Mouse (Mus musculus) spleen, adult 18-20 months (tissue): ENCODE measurements around the gene Usp53.

Experiments
- DNase-seq, 2 experiments: peaks; one replicate each; pipeline ENCODE4 v3.0.0; 2022; ENCODE audit warnings: mixed read lengths in 2 of 2

Usp53 gene

DNA sequence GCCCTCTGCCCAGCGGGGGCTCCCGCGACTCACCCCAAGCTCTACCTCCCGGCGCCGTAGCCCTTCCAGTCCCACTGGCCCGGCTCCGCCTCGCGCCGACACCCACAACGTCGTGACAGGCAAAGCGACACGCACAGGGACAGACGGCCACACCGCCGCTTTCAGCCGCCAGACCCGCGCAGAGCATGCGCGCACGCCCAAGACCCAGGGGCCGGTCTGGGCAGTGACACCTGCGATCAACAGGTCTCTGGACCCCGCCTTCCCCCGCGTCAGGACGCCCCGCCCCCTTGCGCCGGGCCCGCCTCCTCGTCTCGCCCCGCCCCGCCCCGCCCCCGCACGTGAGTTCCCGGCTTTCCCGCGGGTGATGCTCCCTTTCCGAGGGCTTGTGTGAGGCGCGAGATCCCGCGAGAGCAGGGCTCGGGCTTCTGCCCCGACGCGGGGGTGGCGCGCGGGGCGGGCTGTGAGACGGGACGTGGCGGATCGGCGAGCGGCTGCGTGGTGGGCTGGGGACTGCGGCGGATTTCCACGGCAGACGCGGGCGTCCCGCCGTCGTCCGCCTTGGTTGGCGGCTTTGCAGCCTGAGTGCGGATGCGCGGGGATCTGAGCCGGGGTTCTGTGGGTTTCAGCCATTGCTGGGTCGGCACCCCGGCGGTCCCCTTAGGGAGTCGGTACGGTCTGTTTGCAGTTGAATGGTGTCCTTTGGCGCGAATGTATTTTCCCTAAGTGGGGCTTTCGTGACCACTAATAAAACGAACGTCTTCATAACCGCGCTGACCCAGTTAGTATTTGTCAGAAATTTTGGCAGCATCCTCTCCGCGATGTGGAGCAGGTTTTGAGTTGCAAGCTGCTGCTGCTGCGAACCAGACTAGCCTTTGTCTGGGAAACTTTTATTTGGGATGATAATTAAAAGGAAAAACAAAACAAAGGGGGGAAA lies at the start of gene Usp53:
TSS of gene Usp53 (minus strand) at position 262 of the 934 bp plus-strand sequence.
- DNase-seq: peak; percentile 84

DNA sequence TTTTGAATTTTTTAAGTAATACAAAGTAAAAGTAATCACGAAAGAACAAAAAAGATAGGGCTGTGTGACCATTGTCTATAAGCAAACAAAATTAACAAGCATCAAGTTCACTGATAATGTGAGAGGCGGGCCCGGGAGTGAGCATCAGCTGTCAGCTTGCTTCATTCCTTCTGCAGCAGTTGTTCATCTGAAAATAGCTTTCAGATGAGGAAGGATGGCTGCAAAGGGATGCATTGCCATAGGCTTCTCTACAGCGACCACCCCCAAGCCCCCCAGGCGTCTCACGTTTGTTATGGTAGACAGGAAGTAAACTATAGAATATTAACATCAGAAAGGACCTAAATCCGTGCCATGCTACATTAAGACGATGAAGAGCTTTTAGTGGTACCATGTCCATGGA lies 49.5 kb upstream of the Usp53 start:
- no peak for DNase-seq

DNA sequence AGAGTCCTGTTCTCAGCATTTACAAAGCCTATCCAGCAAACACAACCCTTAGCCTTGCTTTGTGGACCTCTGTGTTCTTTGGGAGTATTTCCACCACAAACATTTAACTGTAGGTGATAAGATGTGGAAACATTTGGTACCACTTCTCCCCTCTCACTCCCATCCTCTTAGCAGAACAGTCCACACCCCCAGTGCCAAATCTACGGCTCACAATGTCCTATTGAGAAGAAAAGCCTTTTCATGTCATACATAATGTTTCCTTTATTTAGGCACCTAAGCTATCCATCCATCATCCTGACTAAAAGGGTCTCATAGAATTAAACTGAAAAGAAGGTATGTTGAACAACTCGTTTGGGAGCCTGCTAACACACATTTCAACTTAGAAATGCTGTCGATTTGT lies 41.3 kb upstream of the Usp53 start:
- no peak for DNase-seq

- DNase-seq: no peak
Measured at GRCm38 (mm10) chr3:123024496-123025234, 40.4 kb upstream of the Usp53 start.

DNA sequence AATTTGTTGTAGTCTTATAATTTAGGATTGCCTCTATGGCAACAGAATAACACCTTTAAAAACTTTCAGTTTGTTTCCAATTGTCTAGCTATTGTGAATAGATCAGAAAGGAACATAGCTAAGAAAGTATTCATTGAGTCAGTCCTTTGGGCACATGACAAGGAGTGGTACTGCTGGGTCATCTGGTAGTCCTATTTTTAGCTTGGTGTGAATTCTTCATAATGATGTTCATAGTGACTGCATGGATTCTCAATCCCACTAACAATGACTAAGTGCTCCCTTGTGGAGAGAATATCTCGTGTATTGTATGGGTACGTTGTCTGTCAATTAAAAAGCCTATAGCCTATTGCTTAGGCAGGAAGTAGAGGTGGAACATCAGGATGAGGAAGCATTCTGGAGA lies 34.5 kb upstream of the Usp53 start:
- no peak for DNase-seq

- DNase-seq: no peak
Measured at GRCm38 (mm10) chr3:123013476-123013875, 29.2 kb upstream of the Usp53 start.

DNA sequence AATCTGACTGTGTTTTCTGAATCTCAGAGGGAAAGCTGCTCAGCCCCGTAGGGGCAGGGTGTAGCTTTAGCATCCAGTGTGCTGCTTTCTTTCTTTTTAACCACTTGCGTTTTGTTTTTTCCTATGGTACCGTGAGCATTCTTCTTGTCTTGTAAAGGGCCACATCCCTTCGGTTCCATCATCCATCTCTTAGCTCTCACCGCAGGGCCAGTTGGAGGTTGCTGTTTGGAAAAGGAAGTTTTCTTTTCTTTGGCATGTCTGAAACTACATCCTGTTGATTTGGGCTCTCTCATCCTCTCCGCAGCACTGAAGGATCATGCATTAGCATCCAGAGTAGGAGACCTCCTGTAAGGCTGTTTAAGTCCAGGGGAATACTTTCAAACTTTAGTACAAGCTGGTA lies 25.1 kb upstream of the Usp53 start:
- DNase-seq: no peak

DNA sequence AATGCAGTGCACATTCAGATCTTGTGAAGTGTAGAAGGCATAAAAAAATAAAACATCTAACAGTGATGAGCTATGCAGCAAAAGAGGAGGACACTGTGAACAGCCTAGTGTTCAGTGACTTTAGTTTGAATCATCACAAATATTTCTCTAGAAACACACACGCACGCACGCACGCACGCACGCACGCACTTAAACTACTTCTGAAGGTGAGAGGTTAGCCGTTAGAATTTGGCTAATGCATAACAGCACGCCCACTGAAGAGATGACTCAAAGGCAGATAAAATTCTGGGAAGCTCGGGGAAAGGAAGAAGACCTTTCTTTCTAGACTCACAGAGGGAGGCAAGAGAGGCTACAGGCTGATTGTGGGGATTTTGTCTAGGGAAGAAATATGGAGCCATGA lies 23.1 kb upstream of the Usp53 start:
- no peak for DNase-seq

DNA sequence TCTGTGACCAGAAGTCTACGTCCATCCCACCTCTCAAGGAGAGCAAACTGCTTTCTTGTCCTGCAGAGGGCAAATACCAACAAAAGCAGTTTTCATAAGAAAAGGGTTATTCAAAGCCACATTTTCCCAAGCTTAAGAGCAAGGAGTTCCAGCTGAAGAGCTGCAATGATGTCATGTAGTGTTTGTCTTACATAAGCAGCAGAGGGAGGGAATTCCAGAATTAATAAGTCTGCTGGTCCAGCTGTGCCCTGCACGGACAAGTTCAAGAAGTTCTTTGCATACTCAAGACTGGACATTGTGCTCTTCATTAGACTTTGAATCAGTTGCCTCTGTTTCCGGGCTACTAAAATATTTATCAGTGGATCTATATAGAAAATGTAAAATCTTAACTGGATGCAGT lies 16.7 kb upstream of the Usp53 start:
- DNase-seq: no peak

DNA sequence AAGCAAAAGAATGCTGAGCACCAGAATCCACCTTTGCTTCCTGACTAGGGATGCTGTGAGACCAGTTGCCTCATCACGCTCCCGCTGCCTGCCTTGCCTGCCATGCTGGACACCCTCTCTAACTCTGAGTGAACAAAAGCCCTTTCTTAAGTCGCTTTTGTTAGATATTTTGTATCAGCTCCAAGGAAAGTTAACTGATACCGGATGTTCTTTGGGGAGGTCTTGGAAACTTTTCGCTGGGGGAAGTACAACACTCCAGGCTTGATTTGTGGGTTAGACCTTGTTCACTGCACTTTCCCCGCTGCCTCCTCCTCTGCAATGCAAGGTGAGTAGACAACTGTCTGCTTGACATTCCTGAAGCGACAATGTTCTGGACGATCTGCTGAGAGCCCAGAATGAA lies 14.2 kb upstream of the Usp53 start:
- no peak for DNase-seq

DNA sequence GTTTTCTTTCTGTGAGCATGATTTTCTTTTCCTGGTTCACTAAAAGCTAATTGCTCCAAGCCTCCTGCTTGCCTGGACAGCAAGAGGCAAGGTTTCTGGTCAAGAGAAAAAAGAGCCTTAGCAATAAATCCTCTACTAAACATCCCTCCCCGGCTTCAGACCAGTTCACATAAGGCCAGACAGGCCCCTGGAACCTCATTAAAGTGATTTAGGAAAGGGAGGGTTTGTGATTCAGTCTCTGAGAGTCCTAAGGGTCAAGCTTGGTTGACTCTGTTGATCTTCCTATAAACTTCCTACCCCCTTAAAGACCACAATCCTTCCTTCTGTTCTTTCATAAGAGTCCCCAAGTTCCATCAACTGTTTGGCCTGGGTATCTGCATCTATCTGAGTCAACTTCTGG lies 12.7 kb upstream of the Usp53 start:
- DNase-seq: no peak

DNA sequence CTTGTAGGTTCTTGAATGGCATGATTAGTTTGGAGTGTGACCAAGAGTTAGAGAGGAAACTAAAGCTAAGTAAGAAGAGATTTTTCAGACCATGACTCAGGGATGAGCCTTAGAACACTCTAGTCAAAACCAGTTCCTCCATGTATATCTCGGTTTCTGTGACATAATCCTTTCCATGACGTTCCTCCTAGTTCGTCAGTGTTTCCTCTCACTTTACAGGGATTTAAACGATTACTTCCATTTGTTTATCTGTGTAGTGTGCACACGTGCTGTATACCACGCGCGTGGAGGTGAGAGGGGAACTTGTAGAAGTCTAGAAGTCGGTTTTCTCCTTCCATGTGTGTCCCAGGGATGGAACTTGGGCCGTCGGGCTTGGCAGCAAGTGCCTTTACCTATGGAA lies 2.6 kb upstream of the Usp53 start:
- no peak for DNase-seq

- DNase-seq: no peak
Measured at GRCm38 (mm10) chr3:122986386-122986785, 2.1 kb upstream of the Usp53 start.

- DNase-seq: no peak
Measured at GRCm38 (mm10) chr3:122985183-122985944, 1.1 kb upstream of the Usp53 start.

DNA sequence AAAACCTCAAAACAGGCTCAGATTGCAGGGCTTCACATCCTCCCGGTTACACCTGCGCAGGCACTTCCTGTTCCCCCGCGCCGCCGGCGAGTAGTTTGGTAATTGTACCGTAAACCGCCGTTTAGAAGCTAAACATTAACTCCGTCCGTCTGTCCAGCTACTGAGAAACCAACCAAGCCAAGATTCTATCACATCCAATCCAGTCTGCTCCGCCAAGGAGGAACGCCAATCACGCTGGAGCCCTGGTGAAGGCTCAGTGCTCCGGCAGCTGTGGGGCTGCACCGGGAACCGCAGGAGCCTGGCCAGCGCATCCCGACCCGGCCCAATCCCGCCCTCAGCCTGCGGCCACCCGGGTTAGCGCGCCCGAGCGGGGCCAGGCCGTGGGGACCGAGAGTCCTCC lies 461 bp downstream of the Usp53 start:
- DNase-seq: peak; percentile 46 to 58

DNA sequence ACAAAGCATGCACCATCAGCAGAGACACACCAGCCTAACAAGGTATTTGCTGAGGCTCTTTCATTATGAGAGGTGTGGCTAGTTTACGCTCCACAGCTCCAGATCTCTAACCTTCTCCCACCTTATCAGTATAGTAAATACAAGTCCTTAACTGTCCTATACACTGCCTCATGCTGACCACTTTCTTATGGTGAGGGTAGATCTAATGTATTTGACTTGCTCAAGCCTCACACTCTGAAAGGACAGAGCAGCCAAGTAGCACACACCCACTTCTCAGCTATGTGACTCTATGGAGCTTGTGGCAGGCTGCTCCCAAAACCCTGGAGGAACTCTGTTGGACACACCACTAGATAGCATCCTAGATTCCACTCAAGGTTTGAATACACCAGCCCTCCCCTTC lies 8.3 kb downstream of the Usp53 start:
- no peak for DNase-seq

- no peak for DNase-seq
Measured at GRCm38 (mm10) chr3:122975363-122975762, 8.9 kb downstream of the Usp53 start.

- DNase-seq: no peak
Measured at GRCm38 (mm10) chr3:122974833-122975232, 9.5 kb downstream of the Usp53 start.

- no peak for DNase-seq
Measured at GRCm38 (mm10) chr3:122972126-122972822, 12.0 kb downstream of the Usp53 start.

GRCm38 (mm10) chr3:122968391-122968790 lies 15.9 kb downstream of the Usp53 start:
- DNase-seq: no peak

- DNase-seq: no peak
Measured at GRCm38 (mm10) chr3:122964301-122964700, 20.0 kb downstream of the Usp53 start.

GRCm38 (mm10) chr3:122950129-122950528 lies 34.2 kb downstream of the Usp53 start:
- DNase-seq: no peak
